Mouse (Mus musculus) CH12.LX (cell line): ENCODE measurements around the gene Cdkn2d.

Experiments
- CHD2 ChIP-seq: IDR thresholded peaks from 2 replicates; pipeline ENCODE4 v1.6.1; 2011; ENCODE audit warnings: low read length, improper control_type of control experiment
- CTCF ChIP-seq, 2 experiments: IDR thresholded peaks in 1 of 2; conservative IDR thresholded peaks in 1 of 2; 2 replicates each; pipeline ENCODE4 v1.5.1; 2011 to 2012; ENCODE audit warnings: low read depth in 2 of 2, low read length in 2 of 2, improper control_type of control experiment in 1 of 2, inconsistent platforms in 1 of 2, mild to moderate bottlenecking in 1 of 2, moderate library complexity in 1 of 2
- EP300 ChIP-seq: IDR thresholded peaks from 2 replicates; pipeline ENCODE4 v1.6.1; 2011; ENCODE audit warnings: low read length, improper control_type of control experiment
- IRF4 ChIP-seq: IDR thresholded peaks from 2 replicates; pipeline ENCODE4 v1.6.1; 2014; ENCODE audit warnings: low read depth, mild to moderate bottlenecking, inconsistent platforms, low read length, improper control_type of control experiment
- JUND ChIP-seq: conservative IDR thresholded peaks from 2 replicates; pipeline ENCODE4 v1.6.1; 2011; ENCODE audit warnings: low read depth, low read length, improper control_type of control experiment
- MAZ ChIP-seq: IDR thresholded peaks from 2 replicates; pipeline ENCODE4 v1.6.1; 2012; ENCODE audit warnings: low read depth, mild to moderate bottlenecking, inconsistent platforms, low read length, improper control_type of control experiment, moderate library complexity
- MEF2A ChIP-seq: IDR thresholded peaks from 2 replicates; pipeline ENCODE4 v1.6.1; 2014; ENCODE audit warnings: low read depth, mild to moderate bottlenecking, inconsistent platforms, low read length, improper control_type of control experiment, borderline replicate concordance
- MXI1 ChIP-seq: IDR thresholded peaks from 2 replicates; pipeline ENCODE4 v1.6.1; 2011; ENCODE audit warnings: mild to moderate bottlenecking, low read depth, low read length, improper control_type of control experiment
- NELFE ChIP-seq: IDR thresholded peaks from 2 replicates; pipeline ENCODE4 v1.6.1; 2011; ENCODE audit warnings: low read depth, low read length, improper control_type of control experiment
- POLR2A ChIP-seq: IDR thresholded peaks from 2 replicates; pipeline ENCODE4 v1.6.1; 2011; ENCODE audit warnings: low read depth, mild to moderate bottlenecking, improper control_type of control experiment, low read length
- POLR2AphosphoS2 ChIP-seq: IDR thresholded peaks from 2 replicates; pipeline ENCODE4 v1.6.1; 2011; ENCODE audit warnings: low read depth, low read length, improper control_type of control experiment
- TBP ChIP-seq: conservative IDR thresholded peaks from 2 replicates; pipeline ENCODE4 v1.6.1; 2011; ENCODE audit warnings: low read depth, low read length, improper control_type of control experiment
- USF1 ChIP-seq: IDR thresholded peaks from 2 replicates; pipeline ENCODE4 v1.6.1; 2014; ENCODE audit warnings: low read depth, mild to moderate bottlenecking, inconsistent platforms, low read length, improper control_type of control experiment
- ZMIZ1 ChIP-seq: IDR thresholded peaks from 2 replicates; pipeline ENCODE4 v1.6.1; 2012; ENCODE audit warnings: low read depth, mild to moderate bottlenecking, inconsistent platforms, low read length, improper control_type of control experiment

GRCm38 (mm10) chr9:21305065-21305464 is 13.9 kb upstream of the Cdkn2d start:
- no peak for TF ChIP-seq CTCF (conservative IDR thresholded peaks at IDR 0.05 in 1 of 2, IDR thresholded peaks at IDR 0.05 in 1 of 2; ENCODE audit: low read depth in 2 of 2, low read length in 2 of 2)
- TF ChIP-seq POLR2A, result no peak
- TF ChIP-seq NELFE, result no peak
- no peak for TF ChIP-seq EP300
- no peak for TF ChIP-seq MAZ
- no peak for TF ChIP-seq CHD2
- no peak for TF ChIP-seq TBP
- no peak for TF ChIP-seq MEF2A
- no peak for TF ChIP-seq ZMIZ1
- TF ChIP-seq MXI1, result no peak
- TF ChIP-seq POLR2AphosphoS2, result no peak
- no peak for TF ChIP-seq IRF4
- TF ChIP-seq USF1, result no peak
- TF ChIP-seq JUND, result no peak
